Comparison of ENCODE assay signal across 15 mouse cellular contexts in the genomic region with DNA sequence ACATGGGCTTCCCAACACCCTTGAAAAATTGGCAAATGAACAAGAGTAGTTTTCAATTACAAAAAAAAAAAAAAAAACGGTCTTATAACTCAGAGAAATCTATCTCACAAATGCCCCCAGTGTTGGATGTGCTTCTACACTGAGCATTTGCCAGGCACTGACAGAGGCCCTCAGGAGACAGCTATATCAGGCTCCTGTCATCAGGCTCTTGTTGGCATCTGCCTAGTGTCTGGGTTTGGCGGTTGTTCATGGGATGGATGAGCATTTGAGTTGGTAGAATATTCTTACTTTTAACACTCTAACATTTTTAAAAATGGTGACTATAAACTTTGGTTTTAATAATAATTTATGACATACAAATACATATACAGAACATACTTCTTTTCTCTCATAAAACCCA.
"Had no signal": no experiment of that assay in that cellular context is flagged by ENCODE, and none has a peak within 500 bp of the region (broad histone marks: within the 10 kb centered on the region; RNA-seq: fewer than 3 reads in every experiment).

No protein-coding gene starts in this region.

- H3K27me3 ChIP-seq: midbrain, embryonic 12.5 days; neural tube, embryonic 12.5 days; stomach, embryonic 15.5 days had no signal

- H3K4me1 ChIP-seq: midbrain, embryonic 10.5 days; midbrain, embryonic 12.5 days; neural tube, embryonic 12.5 days; stomach, embryonic 15.5 days had no signal

- H3K36me3 ChIP-seq: midbrain, embryonic 10.5 days; midbrain, embryonic 12.5 days; neural tube, embryonic 12.5 days; stomach, embryonic 15.5 days had no signal

- H3K9me3 ChIP-seq: midbrain, embryonic 10.5 days; midbrain, embryonic 12.5 days; neural tube, embryonic 12.5 days; stomach, embryonic 15.5 days had no signal

- DNase-seq: lung, adult 18-20 months; lung, embryonic 14.5 days; lung, postnatal 10 days; lung, postnatal 4 days; midbrain, embryonic 14.5 days; right cerebral cortex, postnatal 14 days; thymus, adult 2 months; thymus, postnatal 25 days; thymus, postnatal 4 days had no signal

- H3K27ac ChIP-seq: midbrain, embryonic 10.5 days; midbrain, embryonic 12.5 days; neural tube, embryonic 12.5 days; stomach, embryonic 15.5 days; stomach, postnatal 0 days had no signal

- H3K4me2 ChIP-seq: lung, embryonic 14.5 days; midbrain, embryonic 12.5 days; neural tube, embryonic 12.5 days; stomach, embryonic 15.5 days had no signal

- H3K9ac ChIP-seq: lung, embryonic 14.5 days; midbrain, embryonic 12.5 days; neural tube, embryonic 12.5 days; stomach, embryonic 15.5 days had no signal

- ATAC-seq: midbrain, embryonic 16.5 days had no signal

- H3K4me3 ChIP-seq: midbrain, embryonic 10.5 days; midbrain, embryonic 12.5 days; neural tube, embryonic 12.5 days; stomach, embryonic 15.5 days had no signal
